In genomic region chr10:111711519-111712113, GRCm38 (mm10) we compare ENCODE assay signal across 22 mouse cellular contexts.
DNase-seq lines count a peak whose midpoint lies in the region; ATAC-seq and TF ChIP-seq lines count a peak whose summit lies in the region.
"Had no signal": no experiment of that assay in that cellular context is flagged by ENCODE, and none has a peak within 500 bp of the region (broad histone marks: within the 10 kb centered on the region; RNA-seq: fewer than 3 reads in every experiment).

No protein-coding gene starts in this region.

- DNase-seq in hindbrain, embryonic 14.5 days (ENCODE audit: low spot score): peak; percentile 36
- no peak for DNase-seq in hindbrain, embryonic 10.5 days (ENCODE audit: low spot score)
- DNase-seq in neural tube, embryonic 10.5 days (ENCODE audit: extremely low spot score, low spot score): no peak
- peak; percentile 46 for DNase-seq in midbrain, postnatal 0 days (ENCODE audit: low spot score)
- no peak for DNase-seq in spleen, postnatal 36 days (ENCODE audit: low spot score in 2 of 2)
- no peak for DNase-seq in gastrocnemius, adult 2 months
- DNase-seq: adrenal gland, postnatal 36 days; B cell, adult 2 months; cerebellum, adult 11-12 months; cerebellum, postnatal 10 days; kidney, adult 11 months; kidney, postnatal 10 days; left cerebral cortex, postnatal 4 days; lung, postnatal 4 days had no signal

- H3K4me2 ChIP-seq in hindbrain, embryonic 14.5 days (replicated peaks): no peak overlapping the region
- H3K4me2 ChIP-seq in neural tube, embryonic 13.5 days: no peak overlapping the region
- H3K4me2 ChIP-seq in midbrain, postnatal 0 days (ENCODE audit: low read depth, low read length, poor library complexity, severe bottlenecking): no peak overlapping the region

- peak; percentile 66 for ATAC-seq in hindbrain, embryonic 14.5 days (ENCODE audit: low FRiP score)
- ATAC-seq in neural tube, embryonic 13.5 days (ENCODE audit: low read depth): peak; percentile 90
- no peak for ATAC-seq in midbrain, postnatal 0 days (ENCODE audit: low FRiP score)
- ATAC-seq: Patski had no signal

- TF ChIP-seq CTCF in midbrain, postnatal 0 days (IDR thresholded peaks at IDR 0.05): no peak
- no peak for TF ChIP-seq CTCF in gastrocnemius, adult 2 months (IDR thresholded peaks at IDR 0.05)

- WGBS in hindbrain, embryonic 14.5 days: 45% methylated on average over 5 of the region's 5 CpGs
- WGBS in hindbrain, embryonic 10.5 days: 77% methylated on average over 5 of the region's 5 CpGs
- 46% methylated on average over 5 of the region's 5 CpGs for WGBS in neural tube, embryonic 13.5 days
- 49% methylated on average over 5 of the region's 5 CpGs for WGBS in midbrain, postnatal 0 days

- H3K27me3 ChIP-seq in hindbrain, embryonic 14.5 days (ENCODE audit: control insufficient read depth, insufficient read depth, low read length): no peaks in the 10 kb centered on the region
- no peaks in the 10 kb centered on the region for H3K27me3 ChIP-seq in hindbrain, embryonic 10.5 days (ENCODE audit: insufficient read depth, poor library complexity, severe bottlenecking)
- H3K27me3 ChIP-seq in neural tube, embryonic 13.5 days: no peaks in the 10 kb centered on the region
- H3K27me3 ChIP-seq in midbrain, postnatal 0 days (ENCODE audit: insufficient read depth, low read length): no peaks in the 10 kb centered on the region
- H3K27me3 ChIP-seq: CH12.LX, Patski had no signal

- no peaks in the 10 kb centered on the region for H3K36me3 ChIP-seq in hindbrain, embryonic 14.5 days (replicated peaks; ENCODE audit: control insufficient read depth, insufficient read depth)
- H3K36me3 ChIP-seq in hindbrain, embryonic 10.5 days: no peaks in the 10 kb centered on the region
- H3K36me3 ChIP-seq in neural tube, embryonic 13.5 days: no peaks in the 10 kb centered on the region
- H3K36me3 ChIP-seq in midbrain, postnatal 0 days (ENCODE audit: insufficient read depth, low read length): no peaks in the 10 kb centered on the region
- H3K36me3 ChIP-seq: embryonic facial prominence, embryonic 10.5 days; G1E; heart, embryonic 10.5 days had no signal

- 0 out of 2 replicates have a peak, but pooled peaks cover 12% of the 10 kb centered on the region for H3K9me3 ChIP-seq in hindbrain, embryonic 14.5 days (ENCODE audit: control insufficient read depth, low read length)
- no peaks in the 10 kb centered on the region for H3K9me3 ChIP-seq in hindbrain, embryonic 10.5 days
- no peaks in the 10 kb centered on the region for H3K9me3 ChIP-seq in neural tube, embryonic 13.5 days
- H3K9me3 ChIP-seq in midbrain, postnatal 0 days (ENCODE audit: low read length): no peaks in the 10 kb centered on the region
- H3K9me3 ChIP-seq: embryonic facial prominence, embryonic 10.5 days; G1E; heart, embryonic 10.5 days had no signal

- no peak overlapping the region for H3K9ac ChIP-seq in hindbrain, embryonic 14.5 days
- H3K9ac ChIP-seq in neural tube, embryonic 13.5 days: no peak overlapping the region
- H3K9ac ChIP-seq in midbrain, postnatal 0 days (replicated peaks; ENCODE audit: low read length, poor library complexity, severe bottlenecking): no peak overlapping the region

- intact Hi-C loops in gastrocnemius, adult 2 months (cut with DNase I): no loop called here

- no peak overlapping the region for H3K4me3 ChIP-seq in hindbrain, embryonic 14.5 days (replicated peaks; ENCODE audit: low read length)
- no peak overlapping the region for H3K4me3 ChIP-seq in hindbrain, embryonic 10.5 days
- no peak overlapping the region for H3K4me3 ChIP-seq in neural tube, embryonic 13.5 days
- H3K4me3 ChIP-seq in midbrain, postnatal 0 days (ENCODE audit: low read depth, low read length): no peak overlapping the region
- no peak overlapping the region for H3K4me3 ChIP-seq in gastrocnemius, adult 2 months
- H3K4me3 ChIP-seq: embryonic facial prominence, embryonic 10.5 days; heart, embryonic 10.5 days; left cerebral cortex, adult 2 months had no signal

- H3K4me1 ChIP-seq in hindbrain, embryonic 14.5 days (replicated peaks; ENCODE audit: control insufficient read depth, insufficient read depth, low read length): no peaks in the 10 kb centered on the region
- H3K4me1 ChIP-seq in hindbrain, embryonic 10.5 days (replicated peaks): no peaks in the 10 kb centered on the region
- peaks cover 3% of the 10 kb centered on the region; the same call in 1 of the 2 replicates for H3K4me1 ChIP-seq in neural tube, embryonic 13.5 days (replicated peaks)
- H3K4me1 ChIP-seq in midbrain, postnatal 0 days (ENCODE audit: insufficient read depth, low read length): no peaks in the 10 kb centered on the region
- H3K4me1 ChIP-seq: embryonic facial prominence, embryonic 10.5 days had no signal

- H3K27ac ChIP-seq in hindbrain, embryonic 14.5 days: peak overlapping the region; percentile 47
- H3K27ac ChIP-seq in hindbrain, embryonic 10.5 days: no peak overlapping the region
- H3K27ac ChIP-seq in neural tube, embryonic 13.5 days (replicated peaks): peak overlapping the region; percentile 63
- no peak overlapping the region for H3K27ac ChIP-seq in midbrain, postnatal 0 days (ENCODE audit: low read depth, low read length)
- H3K27ac ChIP-seq in gastrocnemius, adult 2 months: no peak overlapping the region
- H3K27ac ChIP-seq: embryonic facial prominence, embryonic 10.5 days; heart, embryonic 10.5 days; left cerebral cortex, adult 2 months; stomach, postnatal 0 days had no signal

Comparison
In these comparisons a context has a peak if more than half of its experiments do, and no peak if none do; other contexts are left out.
1. DNase-seq: peak in hindbrain, embryonic 14.5 days (single experiment) and midbrain, postnatal 0 days (single experiment); none in hindbrain, embryonic 10.5 days (single experiment), neural tube, embryonic 10.5 days (single experiment), spleen, postnatal 36 days (0 of 2) and gastrocnemius, adult 2 months (single experiment).
2. H3K27ac ChIP-seq: peak in hindbrain, embryonic 14.5 days (single experiment) and neural tube, embryonic 13.5 days (single experiment); none in hindbrain, embryonic 10.5 days (single experiment), midbrain, postnatal 0 days (single experiment) and gastrocnemius, adult 2 months (single experiment).